Mouse (Mus musculus): ENCODE data around the gene Emc4. TPM values are rescaled to one million over a fixed set of nuclear protein-coding genes. Genes with fewer than 3 reads are reported as not detected.

Gene Emc4
- total RNA-seq, 4 experiments from 2014 or later = 66.5 to 73.6 (median 70.5) TPM

DNA sequence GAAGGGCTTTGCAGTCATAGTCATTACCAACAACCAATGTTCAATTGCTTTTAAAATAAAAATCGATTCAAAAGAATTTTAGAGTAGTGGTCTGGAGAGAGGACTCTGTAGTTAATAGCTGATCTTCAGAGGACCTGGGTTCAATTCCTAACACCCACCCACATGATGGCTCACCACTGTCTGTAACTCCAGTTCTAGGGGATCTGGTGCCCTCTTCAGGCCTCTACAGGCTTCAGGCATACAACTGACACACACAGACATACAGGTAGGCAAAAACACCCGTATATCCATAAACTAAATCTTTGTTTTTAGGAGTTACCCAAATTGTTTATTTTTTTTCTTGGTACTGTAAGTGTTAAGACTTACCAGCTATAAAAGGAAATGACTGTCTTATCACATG is 28.1 kb downstream of the Emc4 start:
- DNase-seq (ENCODE audit: low spot score) = peak; percentile 9

- DNase-seq (ENCODE audit: low spot score) = no peak
Observed at GRCm38 (mm10) chr2:112337211-112337610, 30.6 kb downstream of the Emc4 start.

- DNase-seq (ENCODE audit: low spot score) = no peak
Observed at GRCm38 (mm10) chr2:112332051-112332898, 35.6 kb downstream of the Emc4 start.

DNA sequence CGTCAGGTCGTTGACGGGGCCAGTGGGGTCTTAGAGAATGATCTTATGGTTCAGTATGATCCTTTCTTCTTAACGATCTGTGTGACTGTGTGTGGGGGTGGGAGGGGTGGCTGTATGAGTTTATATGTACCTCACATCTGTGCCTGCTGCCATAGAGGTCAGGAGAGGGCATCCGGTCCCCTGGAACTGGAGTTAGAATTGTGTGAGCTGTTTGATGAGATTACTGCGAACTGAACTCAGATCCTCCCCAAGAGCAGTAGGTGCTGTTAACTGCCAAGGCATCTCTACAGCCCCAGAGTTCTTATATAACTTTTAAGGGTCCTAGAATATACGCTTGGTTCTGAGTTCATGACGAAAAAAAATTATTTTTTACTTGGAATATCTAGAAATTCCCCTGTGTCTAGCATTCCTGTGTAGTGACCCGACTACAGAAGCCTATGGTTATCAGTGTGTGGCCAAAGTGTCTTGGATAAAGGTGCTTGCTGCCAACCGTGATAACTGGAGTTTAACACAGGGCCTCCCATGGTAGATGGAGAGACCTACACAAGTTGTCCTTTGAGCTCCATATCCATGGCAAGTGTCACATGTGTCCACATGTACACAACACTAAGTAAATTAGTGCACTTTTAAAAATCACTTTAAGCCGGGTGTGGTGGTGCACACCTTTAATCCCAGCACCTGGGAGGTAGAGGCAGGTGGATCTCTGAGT is 39.6 kb downstream of the Emc4 start:
- DNase-seq (ENCODE audit: low spot score) = no peak

DNA sequence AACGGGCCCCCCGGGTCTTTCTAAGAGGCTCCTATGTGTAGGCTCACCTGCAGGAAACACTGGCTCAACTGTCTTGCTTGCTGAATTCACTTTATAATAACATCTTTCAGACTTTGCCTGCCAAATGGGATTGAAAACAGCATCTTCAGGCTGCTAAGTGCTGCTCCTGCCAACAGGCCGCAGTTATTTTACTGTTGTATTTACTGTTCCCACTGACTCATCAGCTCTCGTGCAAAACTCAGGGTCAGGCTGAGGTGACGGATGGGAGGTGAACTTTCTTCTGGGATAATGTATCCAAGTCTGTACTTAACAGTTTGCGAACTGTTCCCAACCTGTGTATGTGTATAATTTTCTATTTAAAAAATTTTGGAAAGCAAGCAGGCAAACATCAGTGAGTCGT is 48.9 kb downstream of the Emc4 start:
- DNase-seq (ENCODE audit: low spot score) = no peak

DNA sequence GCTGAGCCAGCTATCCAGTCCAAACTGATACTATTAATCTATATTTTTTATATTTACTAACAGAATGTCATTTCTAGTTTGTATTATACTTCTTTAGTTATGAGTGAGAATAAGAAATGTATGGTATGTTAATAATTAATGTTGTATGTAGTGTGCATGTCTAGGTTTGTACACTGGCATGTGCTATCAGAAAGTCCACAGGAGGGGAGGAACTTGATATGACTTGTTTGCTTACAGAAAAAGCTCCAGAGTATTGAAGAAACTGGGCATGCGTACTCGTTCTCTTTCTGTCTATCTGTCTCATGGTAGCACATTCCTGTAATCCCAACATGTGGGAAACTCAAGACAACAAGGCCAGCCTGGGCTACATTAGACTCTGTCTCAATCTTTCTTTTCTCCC is 49.6 kb downstream of the Emc4 start:
- DNase-seq (ENCODE audit: low spot score) = no peak

DNA sequence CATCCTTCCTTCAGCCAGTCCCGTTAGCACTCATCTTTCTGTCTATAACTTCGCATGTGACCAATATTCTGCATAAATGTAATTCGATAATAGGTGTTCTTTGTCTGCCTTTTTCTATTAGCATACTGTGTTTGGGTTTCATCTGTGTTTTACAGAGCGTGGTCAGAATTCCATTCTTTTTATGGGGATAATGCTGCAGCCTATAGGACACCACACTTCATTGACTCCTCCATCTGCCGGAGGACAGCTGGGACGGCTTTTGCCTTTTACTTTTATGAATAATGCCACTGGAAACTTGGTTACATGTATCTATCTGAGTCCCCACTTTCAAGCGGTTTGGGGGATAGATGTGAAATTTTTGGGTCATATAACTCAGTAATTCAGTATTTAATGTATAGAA is 52.2 kb downstream of the Emc4 start:
- no peak for DNase-seq (ENCODE audit: low spot score)

Other genes with a start within 250 kb of the Emc4 start
- gene Olfr1316, start 233.1 kb downstream of the Emc4 start, total RNA-seq (2022) = not detected
- gene Olfr1317, start 227.7 kb downstream of the Emc4 start, total RNA-seq (2022) = not detected
- not detected for gene Olfr1318, start 213.8 kb downstream of the Emc4 start, total RNA-seq (2022)
- gene Lpcat4, start 128.6 kb downstream of the Emc4 start, total RNA-seq (2022) = 1 to 10 TPM; 2.6 to 3.6 (median 2.8) TPM
- not detected for gene Nutm1, start 108.7 kb downstream of the Emc4 start, total RNA-seq (2022)
- 10 to 100 TPM; 57.1 to 65.3 (median 63.2) TPM for gene Nop10, start 106.1 kb downstream of the Emc4 start, total RNA-seq (2022)
- 10 to 100 TPM; 28.2 to 35.4 (median 31.2) TPM for gene Slc12a6, start 102.2 kb downstream of the Emc4 start, total RNA-seq (2022)
- 1 to 10 TPM in 2 of 4 experiments, under 1 TPM in 2; 0.49 to 2.4 (median 0.91) TPM for gene Gm21985, start 101.7 kb downstream of the Emc4 start, total RNA-seq (2022)
- gene Katnbl1, start 11.2 kb upstream of the Emc4 start, total RNA-seq (2022) = 1 to 10 TPM; 3.6 to 4.4 (median 4.1) TPM
- gene Emc7, start 87.0 kb upstream of the Emc4 start, total RNA-seq (2022) = 10 to 100 TPM; 15.8 to 17.0 (median 16.4) TPM
- gene Chrm5, start 112.7 kb upstream of the Emc4 start, total RNA-seq (2022) = not detected
- gene Aven, start 124.9 kb upstream of the Emc4 start, total RNA-seq (2022) = 10 to 100 TPM; 16.7 to 19.1 (median 18.9) TPM